Mouse (Mus musculus): ENCODE results near the gene Gm20890. TPM values are rescaled to one million over a fixed set of nuclear protein-coding genes. Genes with fewer than 3 reads are reported as not detected.

The Gm20890 gene
- not detected in 2 replicates for polyA plus RNA-seq (2015; fragmentation: Nextera tagmentation; extraction: Ambion mirVana)

GRCm38 (mm10) chrY:26776699-26777098, at the start of gene Gm20890:
Gm20890 (minus strand) TSS chrY:26776799.

